Mouse (Mus musculus): ENCODE results near the gene Ehmt1. TPM values are rescaled to one million over a fixed set of nuclear protein-coding genes. Genes with fewer than 3 reads are reported as not detected.

The Ehmt1 gene
- 31.9 and 32.7 TPM in 2 replicates for total RNA-seq (2012; rRNA removed)
- 10 to 100 TPM in 1 of 2 experiments, not detected in 1; 55.8 TPM for polyA plus RNA-seq (2012; ENCODE audit: insufficient read depth in 1 of 2, insufficient read length in 2 of 2, low read depth in 1 of 2, low replicate concordance in 2 of 2, missing spikeins in 1 of 2)

DNA sequence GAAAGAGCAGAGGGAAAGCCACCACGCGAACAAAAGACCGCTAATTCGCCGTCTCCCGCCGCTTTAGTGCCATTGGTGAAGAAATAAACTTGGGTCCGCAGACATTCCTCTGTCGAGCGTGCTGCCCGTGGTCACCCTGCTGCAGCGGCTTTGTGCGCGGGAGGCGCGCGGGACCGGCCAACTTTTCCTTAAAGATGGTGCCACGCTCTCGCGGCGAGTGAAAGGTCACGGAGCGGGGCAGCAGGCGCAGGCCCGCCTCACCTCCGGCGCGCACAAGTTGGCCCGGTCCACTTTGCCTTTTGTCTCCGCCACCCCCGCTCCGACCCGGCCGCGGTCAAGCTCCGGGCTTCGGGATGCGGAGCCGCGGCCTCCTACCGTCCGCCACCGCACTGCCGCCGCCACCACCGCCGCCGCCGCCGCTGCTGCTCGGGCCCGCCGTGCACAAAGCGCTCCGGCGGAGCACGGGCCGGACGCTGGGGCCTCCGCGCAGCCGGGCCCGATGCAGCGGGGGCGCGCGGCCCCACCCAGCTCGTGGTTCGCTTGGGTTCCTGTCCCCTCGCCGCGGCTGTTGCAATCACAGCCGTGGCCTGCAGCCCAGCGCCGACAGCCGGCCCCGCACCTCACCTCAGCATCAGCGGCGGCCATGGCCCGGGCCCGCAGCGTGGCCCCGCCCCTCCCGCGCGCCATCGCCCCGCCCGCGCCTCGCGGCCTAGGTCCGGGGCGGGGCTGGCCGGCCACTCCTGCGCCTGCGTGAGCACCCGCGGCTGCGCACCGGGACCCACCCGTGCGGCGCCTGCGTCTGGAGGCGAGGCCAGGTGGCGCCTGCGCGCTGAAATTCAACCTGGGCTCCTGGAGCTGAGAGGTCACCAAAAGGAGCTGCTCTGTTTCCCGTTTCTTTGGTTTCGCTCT, at the start of gene Ehmt1:
TSS of gene Ehmt1 (minus strand) at position 685 of the 909 bp plus-strand sequence.
- H3K27ac ChIP-seq (ENCODE audit: control insufficient read depth, low read depth, low read length) = peak within 1 kb of the TSS; percentile 91
- peak; percentile 94 for DNase-seq (ENCODE audit: low read depth, low spot score)

DNA sequence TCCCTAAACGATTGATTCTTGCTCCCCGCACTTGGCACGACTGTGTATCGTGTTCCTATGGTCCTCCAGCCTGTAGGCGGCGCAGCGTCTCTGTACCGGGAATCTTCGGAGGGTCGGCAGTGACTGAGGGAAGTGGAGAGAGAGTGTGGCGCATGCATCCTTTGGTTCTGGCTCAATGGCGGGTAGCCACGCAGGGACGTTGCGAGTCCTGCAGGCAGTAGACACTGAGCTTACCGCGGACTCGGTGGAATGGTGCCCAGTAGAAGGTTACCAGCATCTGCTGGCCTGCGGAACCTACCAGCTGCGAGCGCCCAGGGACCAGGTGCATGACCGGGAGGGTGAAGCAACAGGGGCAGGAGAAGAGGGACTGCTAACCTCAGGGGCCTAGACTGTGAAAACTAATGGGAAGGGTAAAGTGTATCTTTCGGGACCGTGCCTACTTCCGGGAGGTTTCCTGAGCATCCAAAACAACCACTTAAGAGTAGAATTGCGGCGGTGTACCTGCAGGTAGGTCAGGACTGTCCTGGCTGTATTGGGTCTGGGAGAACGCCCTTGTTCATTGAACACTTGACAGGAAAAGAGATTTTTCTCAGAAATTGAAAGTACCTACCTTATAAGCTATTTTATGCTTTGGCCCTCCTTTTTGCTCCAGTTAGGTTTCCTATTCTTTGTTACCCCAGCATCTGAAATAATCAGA, 43.0 kb upstream of the Ehmt1 start, which contains the start of gene Dph7:
TSS of gene Dph7 (plus strand) at position 97 of the 697 bp plus-strand sequence.
- peaks cover 7% of the 10 kb centered on the region for H3K79me2 ChIP-seq (ENCODE audit: control insufficient read depth, insufficient read depth, low read length, poor library complexity)
- peaks cover 4 to 12% of the 10 kb centered on the region in 2 experiments; a peak in 3 of 4 replicates for H3K36me3 ChIP-seq (ENCODE audit: control insufficient read depth in 1 of 2, insufficient read depth in 2 of 2, low read length in 2 of 2)
- H3K27ac ChIP-seq (ENCODE audit: control insufficient read depth, low read depth, low read length) = peak within 1 kb of the TSS; percentile 26
- no peaks in the 10 kb centered on the region for H3K9me3 ChIP-seq (replicated peaks; ENCODE audit: insufficient read depth, low read length)
- peak within 1 kb of the TSS; percentile 82 to 91 for H3K4me3 ChIP-seq (ENCODE audit: control insufficient read depth in 1 of 2, insufficient read depth in 1 of 2, low read depth in 2 of 2, low read length in 2 of 2)
- peak within 1 kb of the TSS; percentile 81 for H3K9ac ChIP-seq (ENCODE audit: control insufficient read depth, low read depth, low read length, poor library complexity, severe bottlenecking)
- H3K27me3 ChIP-seq (ENCODE audit: control insufficient read depth in 1 of 2, insufficient read depth in 2 of 2, low read length in 2 of 2) = no peaks in the 10 kb centered on the region
- peaks cover 0 to 8% of the 10 kb centered on the region in 2 experiments; a peak in 1 of 4 replicates for H3K4me1 ChIP-seq (ENCODE audit: control insufficient read depth in 1 of 2, insufficient read depth in 2 of 2, low read length in 2 of 2)
- DNase-seq (ENCODE audit: low read depth, low spot score) = peak; percentile 92
- TF ChIP-seq EP300 (IDR thresholded peaks at IDR 0.05; ENCODE audit: low read depth in 1 of 2, low read length in 2 of 2) (no peak), ELF1 (IDR thresholded peaks at IDR 0.05; ENCODE audit: low read depth, low read length) (peak; percentile 47; the same call in 1 of the 2 replicates), HCFC1 (IDR thresholded peaks at IDR 0.05; ENCODE audit: low read depth, low read length) (peak; percentile 83), UBTF (IDR thresholded peaks at IDR 0.05; ENCODE audit: borderline replicate concordance, insufficient read depth, low read depth, low read length) (no peak), TBP (IDR thresholded peaks at IDR 0.05; ENCODE audit: low read depth, low read length) (peak; percentile 80), RCOR1 (IDR thresholded peaks at IDR 0.05; ENCODE audit: low read depth, low read length) (no peak), POLR2AphosphoS5 (IDR thresholded peaks at IDR 0.05; ENCODE audit: borderline replicate concordance, low read depth, low read length) (0 out of 2 replicates have a peak, but pooled peaks have one; percentile 82), CHD1 (IDR thresholded peaks at IDR 0.05; ENCODE audit: low read depth, low read length) (no peak), SIN3A (IDR thresholded peaks at IDR 0.05; ENCODE audit: low read length) (peak; percentile 70; the same call in 1 of the 2 replicates), KAT2A (conservative IDR thresholded peaks at IDR 0.05; ENCODE audit: low read depth, low read length) (no peak), NRF1 (IDR thresholded peaks at IDR 0.05; ENCODE audit: insufficient read depth, low read depth, low read length, poor library complexity, severe bottlenecking) (peak; percentile 27; the same call in 1 of the 2 replicates), JUND (IDR thresholded peaks at IDR 0.05; ENCODE audit: low read depth, low read length) (no peak), TCF12 (IDR thresholded peaks at IDR 0.05; ENCODE audit: low read depth, low read length) (0 out of 2 replicates have a peak, but pooled peaks have one; percentile 48)

More for the DNA sequence above, at the start of gene Ehmt1:
- peak within 1 kb of the TSS; percentile 96 for H3K9ac ChIP-seq (ENCODE audit: control insufficient read depth, low read depth, low read length, poor library complexity, severe bottlenecking)
- H3K4me1 ChIP-seq (ENCODE audit: control insufficient read depth in 1 of 2, insufficient read depth in 2 of 2, low read length in 2 of 2) = peaks cover 0 to 6% of the 10 kb centered on the region in 2 experiments; a peak in 2 of 4 replicates
- H3K36me3 ChIP-seq (ENCODE audit: control insufficient read depth in 1 of 2, insufficient read depth in 2 of 2, low read length in 2 of 2) = peaks cover 0 to 16% of the 10 kb centered on the region in 2 experiments; a peak in 3 of 4 replicates
- TF ChIP-seq MAFK (IDR thresholded peaks at IDR 0.05; ENCODE audit: borderline replicate concordance, low read depth, low read length) (no peak), POLR2AphosphoS5 (IDR thresholded peaks at IDR 0.05; ENCODE audit: borderline replicate concordance, low read depth, low read length) (no peak), KAT2A (conservative IDR thresholded peaks at IDR 0.05; ENCODE audit: low read depth, low read length) (no peak; the same call in 1 of the 2 replicates), TBP (IDR thresholded peaks at IDR 0.05; ENCODE audit: low read depth, low read length) (peak; percentile 94), UBTF (IDR thresholded peaks at IDR 0.05; ENCODE audit: borderline replicate concordance, insufficient read depth, low read depth, low read length) (0 out of 2 replicates have a peak, but pooled peaks have one; percentile 69), CHD1 (IDR thresholded peaks at IDR 0.05; ENCODE audit: low read depth, low read length) (no peak), MYC (IDR thresholded peaks at IDR 0.05; ENCODE audit: low read depth, low read length) (0 out of 2 replicates have a peak, but pooled peaks have one; percentile 61), ZC3H11A (IDR thresholded peaks at IDR 0.05; ENCODE audit: low read depth, low read length) (no peak), ZMIZ1 (IDR thresholded peaks at IDR 0.05; ENCODE audit: low read depth, low read length) (peak; percentile 97), NRF1 (IDR thresholded peaks at IDR 0.05; ENCODE audit: insufficient read depth, low read depth, low read length, poor library complexity, severe bottlenecking) (peak; percentile 91), MXI1 (IDR thresholded peaks at IDR 0.05; ENCODE audit: low read depth, low read length) (peak; percentile 50; the same call in 1 of the 2 replicates), RAD21 (IDR thresholded peaks at IDR 0.05; ENCODE audit: low read depth, low read length) (no peak), BHLHE40 (IDR thresholded peaks at IDR 0.05; ENCODE audit: borderline replicate concordance, low read depth, low read length) (no peak), GATA1 (IDR thresholded peaks at IDR 0.05; ENCODE audit: low read depth, low read length) (no peak), POLR2AphosphoS2 (IDR thresholded peaks at IDR 0.05; ENCODE audit: low read length) (peak; percentile 98), CHD2 (IDR thresholded peaks at IDR 0.05; ENCODE audit: low read length) (no peak), ETS1 (IDR thresholded peaks at IDR 0.05; ENCODE audit: low read depth, low read length) (no peak), SIN3A (IDR thresholded peaks at IDR 0.05; ENCODE audit: low read length) (no peak; the same call in 1 of the 2 replicates), USF1 (IDR thresholded peaks at IDR 0.05; ENCODE audit: low read depth, low read length) (0 out of 2 replicates have a peak, but pooled peaks have one; percentile 14), MAX (IDR thresholded peaks at IDR 0.05; ENCODE audit: low read length) (no peak), MAZ (IDR thresholded peaks at IDR 0.05; ENCODE audit: low read depth, low read length) (peak; percentile 82; the same call in 1 of the 2 replicates), GABPA (IDR thresholded peaks at IDR 0.05; ENCODE audit: low read depth, low read length) (no peak), SMC3 (IDR thresholded peaks at IDR 0.05; ENCODE audit: low read depth, low read length) (no peak), HCFC1 (IDR thresholded peaks at IDR 0.05; ENCODE audit: low read depth, low read length) (peak; percentile 83), ZNF384 (IDR thresholded peaks at IDR 0.05; ENCODE audit: low read depth, low read length) (no peak), EP300 (IDR thresholded peaks at IDR 0.05; ENCODE audit: low read depth in 1 of 2, low read length in 2 of 2) (no peak), ELF1 (IDR thresholded peaks at IDR 0.05; ENCODE audit: low read depth, low read length) (peak; percentile 46; the same call in 1 of the 2 replicates), TCF12 (IDR thresholded peaks at IDR 0.05; ENCODE audit: low read depth, low read length) (peak; percentile 84), TAL1 (IDR thresholded peaks at IDR 0.05; ENCODE audit: low read length) (no peak), NELFE (IDR thresholded peaks at IDR 0.05; ENCODE audit: low read depth, low read length) (peak; percentile 99), MYB (IDR thresholded peaks at IDR 0.05; ENCODE audit: low read depth, low read length) (no peak), JUND (IDR thresholded peaks at IDR 0.05; ENCODE audit: low read depth, low read length) (no peak), POLR2A (IDR thresholded peaks at IDR 0.05; ENCODE audit: control insufficient read depth in 1 of 2, insufficient read depth in 1 of 2, low read depth in 1 of 2, low read length in 2 of 2, poor library complexity in 1 of 2) (peak; percentile 70 to 99)
- H3K4me3 ChIP-seq (ENCODE audit: control insufficient read depth in 1 of 2, insufficient read depth in 1 of 2, low read depth in 2 of 2, low read length in 2 of 2) = peak within 1 kb of the TSS; percentile 92 to 98
- peaks cover 44% of the 10 kb centered on the region for H3K79me2 ChIP-seq (ENCODE audit: control insufficient read depth, insufficient read depth, low read length, poor library complexity)
- no peaks in the 10 kb centered on the region for H3K27me3 ChIP-seq (ENCODE audit: control insufficient read depth in 1 of 2, insufficient read depth in 2 of 2, low read length in 2 of 2)
- H3K9me3 ChIP-seq (replicated peaks; ENCODE audit: insufficient read depth, low read length) = no peaks in the 10 kb centered on the region

Data from MEL (cell line).